Mouse (Mus musculus) E14TG2a.4 (cell line): ENCODE results near the gene Ncaph.

ENCODE experiments used
- CTCF ChIP-seq: conservative IDR thresholded peaks from 2 replicates; pipeline ENCODE4 v1.5.1; 2014; ENCODE audit warnings: low read length
- NANOG ChIP-seq: IDR thresholded peaks from 2 replicates; pipeline ENCODE4 v1.6.1; 2014; ENCODE audit warnings: borderline replicate concordance, low read length, mixed read lengths

DNA sequence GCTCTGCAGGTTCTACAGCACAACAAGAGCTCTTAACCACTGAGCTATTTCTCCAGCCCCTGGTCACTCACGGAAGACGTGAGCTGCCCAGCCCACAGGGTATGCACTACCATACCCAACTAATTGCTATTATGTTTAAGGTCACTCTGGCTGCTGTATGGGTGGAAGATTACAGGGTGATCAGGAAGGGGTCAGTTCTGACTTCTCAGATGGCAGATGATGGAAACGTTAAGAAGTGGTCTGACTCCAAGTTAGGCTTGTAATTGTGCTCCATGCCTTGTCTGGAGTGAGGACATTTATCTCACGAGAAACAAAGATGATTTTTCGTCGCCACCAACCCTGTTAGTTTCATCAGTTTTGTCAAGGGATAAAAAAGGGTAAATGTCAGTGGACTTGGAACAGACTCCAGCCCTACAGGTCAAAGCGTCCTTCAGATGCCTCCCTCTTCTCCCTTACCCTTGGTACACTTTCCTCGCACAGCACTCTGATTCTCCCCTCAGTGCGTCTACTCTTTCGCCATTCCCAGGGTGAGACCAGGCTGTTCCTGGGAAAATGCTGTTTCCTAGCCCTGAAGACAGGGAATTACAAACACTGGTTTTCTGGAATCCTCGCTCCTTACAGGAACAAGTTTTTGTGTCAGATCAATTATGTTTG, 63.8 kb downstream of the Ncaph start:
- TF ChIP-seq CTCF (no peak), NANOG (no peak)
